Mouse (Mus musculus) layer of hippocampus, adult 9-11 months (tissue): Measurements from ENCODE around the gene Ssx9.
"Not testable (repeated sequence)": the region's sequence is repeated elsewhere in the genome, so short reads cannot be mapped to it uniquely, and the experiment has no call there.

Source experiments
- DNase-seq: peaks from one replicate; pipeline ENCODE4 v3.0.0; 2022

The Ssx9 gene

GRCm38 (mm10) chrX:8748132-8748531 lies at the start of gene Ssx9:
TSS of gene Ssx9 (plus strand) at chrX:8748432.
- DNase-seq, result not testable (repeated sequence)

GRCm38 (mm10) chrX:8732907-8733306 lies 15.3 kb upstream of the Ssx9 start:
- peak; percentile 17 for DNase-seq

GRCm38 (mm10) chrX:8803391-8803790 lies 55.2 kb downstream of the Ssx9 start, which contains the start of gene Ssxb5:
TSS of gene Ssxb5 (plus strand) at chrX:8803691.
- DNase-seq, result not testable (repeated sequence)
